Mouse (Mus musculus) spleen, embryonic (tissue): ENCODE results near the gene Glcci1.

Experiments used
- CTCF ChIA-PET: fragments of 350-600 bp; sonication (Branson Sonifier 250); formaldehyde crosslinking; loops from one replicate; lab custom pipeline; 2022; lab: Charles Lee

Glcci1 gene

DNA sequence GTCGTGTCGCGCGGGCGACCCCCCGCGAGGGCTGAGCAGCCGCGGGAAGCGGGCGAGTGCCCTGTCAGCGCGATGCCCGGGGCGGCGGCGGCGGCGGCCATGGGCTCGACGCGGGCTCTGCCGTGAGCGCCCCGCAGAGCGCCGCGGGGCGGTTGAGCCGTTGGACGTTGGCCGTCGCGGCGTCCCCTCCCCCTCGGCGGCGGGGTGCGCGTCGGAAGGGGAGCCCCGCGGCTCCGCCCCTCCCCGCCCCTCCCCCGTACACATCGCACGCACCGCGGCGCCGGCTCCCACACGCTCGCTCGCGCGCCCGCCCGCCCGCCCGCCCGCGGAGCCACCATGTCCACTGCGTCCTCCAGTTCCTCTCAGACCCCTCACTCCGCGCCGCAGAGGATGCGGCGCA is at the start of gene Glcci1:
Gene Glcci1, plus strand, starts transcription at position 50 of the 400 bp plus-strand sequence.
- CTCF ChIA-PET, result no interaction called here

DNA sequence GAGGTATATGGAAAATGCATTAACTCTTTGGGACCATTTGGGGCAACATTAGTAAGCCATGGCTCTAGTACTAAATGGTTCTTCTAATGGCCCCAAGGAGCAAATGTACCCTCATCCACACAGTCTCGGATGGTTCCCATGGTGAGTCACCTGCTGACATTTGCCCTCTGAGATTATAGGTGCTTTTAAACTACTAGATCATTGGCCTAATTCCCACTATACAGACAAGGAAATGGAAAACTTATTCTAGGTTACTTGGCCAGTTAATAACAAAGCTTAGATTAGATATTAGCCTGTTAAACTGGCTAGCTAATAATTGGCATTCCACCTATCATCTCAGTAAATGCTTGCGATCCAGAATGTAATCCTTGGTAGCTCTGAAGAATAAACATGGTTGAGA is 47.0 kb upstream of the Glcci1 start:
- CTCF ChIA-PET, result no interaction called here

DNA sequence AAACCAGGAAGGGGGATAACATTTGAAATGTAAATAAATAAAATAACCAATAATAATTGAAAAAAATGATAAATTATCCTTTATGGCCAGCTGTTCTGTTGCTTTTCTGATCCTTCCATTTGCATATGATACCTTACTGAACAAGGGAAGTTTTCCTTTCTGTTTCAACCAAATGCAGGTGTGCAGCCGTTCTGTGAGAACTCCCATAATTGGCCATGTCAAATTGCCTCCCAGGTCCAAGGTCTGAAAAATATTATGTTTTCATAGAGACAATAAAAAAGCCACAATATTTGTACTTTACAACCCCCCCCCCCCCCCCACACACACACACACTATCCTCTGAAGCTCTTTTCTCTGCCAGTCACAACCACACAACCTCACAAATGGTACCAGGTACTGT is 44.0 kb upstream of the Glcci1 start:
- CTCF ChIA-PET, result no interaction called here

DNA sequence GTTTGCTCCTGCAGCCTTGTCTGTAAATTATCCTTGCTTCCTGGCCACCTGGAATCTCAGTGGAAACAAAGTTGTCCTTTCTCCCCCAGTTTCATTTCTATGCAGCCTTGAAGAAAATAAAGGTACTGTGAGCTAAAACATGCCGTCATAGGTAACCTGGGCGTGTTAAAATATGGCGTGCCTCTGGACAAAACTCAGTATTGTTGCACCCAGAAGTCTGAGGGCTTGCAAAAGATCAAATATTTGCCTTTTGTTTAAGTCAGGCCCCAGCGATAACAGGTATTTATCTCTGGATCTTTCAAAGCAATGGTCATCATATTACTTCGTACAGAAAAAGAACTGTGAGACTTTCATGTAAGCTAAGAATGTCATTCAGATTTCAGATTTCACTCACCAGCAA is 43.4 kb upstream of the Glcci1 start:
- CTCF ChIA-PET, result no interaction called here

DNA sequence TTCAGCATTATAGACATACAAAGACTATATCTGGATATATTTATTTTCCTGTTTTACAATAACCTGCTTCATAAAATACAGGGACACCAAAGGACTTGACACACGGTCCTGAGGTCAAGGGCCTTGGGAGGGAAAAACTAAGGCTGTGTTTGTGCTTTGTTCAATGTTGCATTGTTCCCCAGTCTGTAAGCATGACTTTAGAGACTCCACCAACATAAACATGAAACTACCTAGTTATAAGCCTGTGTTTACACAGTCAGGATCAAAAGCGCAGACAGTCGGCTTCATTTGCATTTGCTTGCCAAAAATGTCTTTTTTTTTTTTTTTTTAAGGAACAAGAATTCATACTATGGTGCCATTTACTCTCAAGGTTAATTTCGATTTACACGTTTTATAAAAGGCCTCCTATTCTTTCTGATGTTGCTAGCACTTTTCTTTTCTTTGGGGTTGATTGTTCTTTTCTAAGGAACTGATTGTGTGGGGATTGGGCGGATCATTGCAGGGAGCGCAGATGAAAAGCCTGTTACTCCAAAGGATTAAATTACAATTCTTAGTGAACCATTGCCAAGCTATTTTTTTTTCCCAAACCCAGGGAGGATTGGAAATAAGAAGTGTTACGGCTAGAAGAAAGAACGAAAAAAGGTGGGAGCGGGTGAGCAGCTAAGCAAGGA is 41.6 kb upstream of the Glcci1 start:
- CTCF ChIA-PET, result interaction anchor here (0.5 kb wide), 1 partner anchor 10 kb away, joined by 3 read pairs; no protein-coding TSS in a partner anchor

DNA sequence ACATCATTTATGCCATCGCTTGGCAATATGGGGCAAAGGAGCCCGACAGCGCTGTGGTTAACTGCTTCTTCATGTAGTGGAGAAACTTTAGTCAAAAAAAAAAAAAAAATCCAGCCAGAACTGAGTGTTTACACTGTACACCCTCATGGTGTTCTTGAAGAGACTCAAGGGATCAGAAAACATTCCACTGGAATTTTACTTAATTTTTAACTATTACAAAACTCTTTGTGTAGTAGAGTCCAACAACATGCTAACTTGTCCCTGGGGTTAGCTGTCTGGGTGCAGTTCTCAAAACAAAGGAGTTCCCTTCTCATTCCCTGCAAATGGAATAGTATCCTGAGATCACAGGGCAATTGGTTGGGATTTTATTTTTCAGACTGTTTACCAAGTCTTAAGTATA is 39.5 kb upstream of the Glcci1 start:
- CTCF ChIA-PET, result no interaction called here

DNA sequence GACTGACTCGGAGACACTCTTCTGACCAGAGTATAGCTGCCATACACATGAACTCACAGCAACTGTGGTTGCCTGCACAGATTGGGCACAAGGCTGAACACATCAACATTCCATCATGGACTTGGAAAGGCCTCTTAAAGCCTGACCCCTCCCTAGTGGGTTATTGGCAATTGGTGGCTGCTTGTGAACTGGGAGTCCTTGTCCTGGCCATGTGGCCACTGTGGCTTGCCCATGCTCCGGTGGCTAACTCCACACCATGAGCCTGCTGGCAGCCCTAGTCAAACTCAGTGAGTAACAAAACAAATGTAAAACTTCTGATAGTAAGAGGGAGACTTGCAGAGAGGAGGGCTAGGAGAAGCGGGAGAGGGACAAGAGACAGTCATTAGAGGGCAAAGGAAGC is 37.3 kb upstream of the Glcci1 start:
- CTCF ChIA-PET, result no interaction called here

DNA sequence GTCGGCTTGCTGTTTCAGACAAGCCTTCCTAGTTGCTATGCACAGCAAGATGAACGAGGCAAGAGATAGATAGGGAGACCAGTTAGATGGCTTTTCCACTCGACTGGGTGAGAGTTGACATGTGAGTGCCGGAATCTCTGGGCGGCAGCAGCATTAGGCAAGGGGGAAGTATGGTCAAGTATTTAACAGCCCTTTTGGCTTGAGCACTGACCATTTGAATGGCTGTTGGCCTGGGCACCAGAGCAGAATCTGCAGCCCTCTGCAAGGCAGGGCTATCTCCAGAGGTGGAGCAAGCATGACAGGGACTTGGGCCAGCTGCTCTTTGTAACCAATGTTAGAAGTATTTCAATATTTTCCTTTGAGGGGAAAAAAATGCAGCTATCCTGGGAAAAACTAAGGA is 36.5 kb upstream of the Glcci1 start:
- CTCF ChIA-PET, result no interaction called here

DNA sequence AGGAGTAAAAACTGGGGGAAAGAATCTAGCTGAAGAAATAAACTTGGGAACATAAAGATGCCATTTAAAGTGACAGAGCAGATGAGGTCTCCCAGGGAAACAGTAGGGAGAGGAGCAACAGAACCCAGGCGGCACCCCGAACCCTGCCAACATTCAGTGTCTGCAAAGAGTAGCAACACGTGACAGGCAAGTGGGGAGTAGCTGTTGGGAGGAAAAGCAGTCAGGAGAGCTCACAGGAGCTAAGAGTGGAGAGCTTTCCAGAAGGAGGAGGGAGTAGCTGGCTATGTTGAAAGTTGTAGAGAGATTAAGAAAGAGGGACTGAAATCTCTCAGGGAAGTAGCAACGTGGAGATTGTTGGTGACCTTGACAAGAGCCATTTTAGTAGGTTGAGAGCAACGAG is 35.9 kb upstream of the Glcci1 start:
- CTCF ChIA-PET, result no interaction called here

DNA sequence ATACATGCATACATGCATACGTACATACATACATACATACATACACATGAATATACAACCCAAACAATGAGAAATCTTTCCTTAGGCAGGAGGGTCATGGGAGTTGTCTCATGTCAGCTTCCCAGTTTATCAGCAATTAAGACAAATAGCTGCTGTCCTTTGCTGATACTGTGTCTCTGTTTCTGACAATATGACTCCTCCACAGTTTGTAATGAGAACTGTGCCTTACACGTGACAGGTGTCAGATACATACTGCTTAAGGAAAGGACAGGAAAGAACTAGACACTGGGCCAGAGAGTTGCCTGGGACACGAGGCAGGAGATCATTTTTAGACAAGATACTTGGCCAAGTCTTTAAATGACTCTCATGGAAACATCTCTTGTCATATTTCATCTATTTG is 35.1 kb upstream of the Glcci1 start:
- CTCF ChIA-PET, result interaction anchor here (0.6 kb wide), 1 partner anchor 22 kb away, joined by 3 read pairs; no protein-coding TSS in a partner anchor

DNA sequence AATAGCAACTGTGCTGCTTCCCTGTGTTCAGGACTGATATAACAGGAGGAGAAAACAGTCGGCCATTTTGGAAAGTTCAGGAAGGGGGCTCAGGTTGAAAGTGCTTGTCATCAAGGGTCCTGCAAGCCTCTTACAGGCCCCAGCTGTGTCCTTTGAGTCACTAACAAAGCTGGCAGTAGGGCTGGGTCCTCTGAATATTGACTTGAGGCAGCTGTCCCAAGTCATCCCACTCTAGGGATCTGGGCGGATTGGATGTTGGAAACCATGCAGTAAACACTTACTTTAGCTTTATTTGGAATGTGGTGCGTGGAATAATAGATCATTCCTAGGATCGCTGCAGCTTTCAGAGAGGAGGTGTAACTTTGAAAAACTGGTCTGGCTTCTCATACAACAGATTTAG is 34.6 kb upstream of the Glcci1 start:
- CTCF ChIA-PET, result interaction anchor here (0.6 kb wide), 1 partner anchor 21 kb away, joined by 3 read pairs; no protein-coding TSS in a partner anchor

DNA sequence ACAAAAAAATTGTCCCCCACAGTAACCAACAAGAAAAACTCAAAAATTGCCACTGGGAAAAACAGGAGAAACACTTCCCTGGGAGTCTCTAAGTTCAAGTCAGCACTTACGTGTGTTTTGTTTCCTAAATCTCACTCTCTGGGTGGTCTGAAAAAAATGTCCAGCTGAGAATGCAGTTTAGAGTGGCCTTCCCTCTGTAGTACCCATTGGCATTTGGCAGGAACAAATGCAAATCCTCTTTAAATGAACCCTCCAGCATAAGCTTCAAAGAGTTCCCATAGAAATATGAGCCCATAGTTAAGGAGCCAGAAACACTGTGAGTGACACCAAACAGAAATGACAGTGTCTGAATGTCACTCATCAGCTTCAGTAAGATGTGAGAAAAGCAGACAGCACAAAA is 30.2 kb upstream of the Glcci1 start:
- CTCF ChIA-PET, result no interaction called here

DNA sequence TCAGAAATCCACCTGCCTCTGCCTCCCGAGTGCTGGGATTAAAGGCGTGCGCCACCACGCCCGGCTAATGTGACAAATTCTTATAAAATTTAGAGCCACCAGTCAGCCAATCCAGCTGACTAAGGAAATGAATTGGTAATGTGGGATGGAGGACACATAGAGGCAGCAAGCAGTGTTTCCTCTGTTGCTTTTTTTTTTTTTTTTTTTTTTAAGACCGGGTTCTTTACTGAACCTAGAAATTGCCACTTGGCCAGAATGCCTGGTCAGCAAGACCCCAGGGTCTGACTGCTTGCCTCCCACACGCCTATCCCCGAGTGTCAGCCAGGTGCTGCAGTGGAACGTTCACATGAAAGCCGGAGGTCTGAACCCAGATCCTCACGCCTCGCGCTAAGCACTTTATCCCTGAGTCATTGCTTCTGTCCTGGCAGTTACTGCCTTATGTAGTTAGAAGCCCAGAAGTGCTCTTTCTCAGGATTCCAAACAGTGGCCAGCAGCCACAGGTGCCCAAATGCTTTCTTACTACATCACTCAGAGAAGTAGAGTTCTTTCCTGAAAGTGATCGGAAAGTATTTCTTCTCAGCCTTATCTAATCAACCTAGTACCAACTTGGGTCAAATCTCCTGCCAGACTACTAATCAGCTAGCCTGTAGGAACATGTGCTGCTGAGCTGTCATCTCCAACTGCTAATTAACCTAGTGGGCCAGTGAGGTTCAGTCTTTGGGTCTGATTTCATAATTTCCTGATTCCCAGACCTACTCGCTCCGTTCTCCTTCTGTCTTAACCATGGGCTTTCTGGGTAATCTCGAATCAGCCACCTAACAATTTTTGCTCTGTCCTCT is 24.7 kb upstream of the Glcci1 start:
- CTCF ChIA-PET, result no interaction called here

DNA sequence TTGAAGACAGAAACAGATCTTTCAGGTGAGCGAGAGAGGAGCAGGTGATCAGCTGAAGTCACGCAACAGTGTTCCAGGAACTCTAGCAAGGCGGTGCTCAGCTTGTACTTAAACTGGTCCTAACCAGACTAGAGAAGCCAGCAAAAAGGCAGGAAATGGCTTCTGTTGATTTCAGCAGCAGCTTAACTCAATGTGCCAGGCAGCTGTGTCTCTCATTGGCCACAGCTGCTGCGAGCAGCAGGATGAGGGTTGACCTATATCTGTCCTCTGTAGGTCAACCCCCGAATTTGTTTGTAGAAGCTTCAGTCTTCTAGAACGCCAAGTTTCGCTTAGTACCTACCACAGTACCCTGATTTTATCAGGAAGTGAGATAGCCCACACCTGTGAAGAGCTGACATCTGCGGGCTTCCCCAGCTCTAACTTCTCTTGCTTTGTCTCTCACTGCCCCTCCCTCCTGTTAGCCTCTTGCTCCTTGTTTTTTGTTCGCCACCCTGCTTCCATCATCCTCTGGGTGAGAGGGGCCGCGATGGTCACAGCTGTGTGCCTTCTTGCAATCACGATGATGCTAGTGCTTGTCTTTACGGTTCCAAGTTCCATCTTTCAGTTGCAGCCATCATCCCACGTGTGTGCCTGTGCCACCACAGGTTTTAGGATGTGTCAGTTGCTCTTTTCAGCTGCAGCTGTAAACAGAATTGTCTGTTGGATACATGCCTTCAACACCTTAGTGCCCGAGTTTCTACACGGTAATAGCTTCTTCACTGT is 23.8 kb upstream of the Glcci1 start:
- CTCF ChIA-PET, result no interaction called here

DNA sequence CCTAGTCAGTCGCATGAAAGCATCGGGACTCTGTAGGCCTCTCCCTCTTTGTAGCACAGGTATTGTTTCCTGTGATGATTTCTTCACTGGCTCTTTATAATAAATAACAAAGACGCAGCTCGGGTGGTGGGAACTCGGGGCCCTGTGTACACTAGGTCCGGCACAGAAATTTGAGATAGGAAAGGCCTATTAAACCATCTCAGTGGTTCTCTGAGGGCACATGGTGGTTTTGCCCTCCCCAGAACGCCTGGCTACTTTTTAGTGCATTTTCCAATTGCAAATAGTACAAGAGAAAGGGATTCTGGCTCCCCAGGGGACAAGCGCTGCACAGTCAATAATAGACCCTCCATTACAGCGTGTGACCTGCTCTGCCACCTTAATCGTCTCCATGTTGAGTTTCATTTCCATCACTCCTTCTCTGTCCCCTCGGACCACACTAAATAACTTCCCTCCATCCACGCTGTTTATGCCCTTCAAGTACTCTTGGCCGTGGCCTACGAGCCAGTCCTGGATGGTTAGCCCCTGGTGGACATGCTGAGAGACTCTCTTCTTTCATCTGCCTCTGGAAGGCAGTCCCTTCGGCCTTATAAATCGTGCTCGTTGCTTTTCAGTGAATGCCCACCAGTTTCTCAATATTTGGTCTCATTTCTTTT is 22.9 kb upstream of the Glcci1 start:
- CTCF ChIA-PET, result interaction anchor here (0.7 kb wide), 1 partner anchor 24 kb away, joined by 5 read pairs; no protein-coding TSS in a partner anchor

DNA sequence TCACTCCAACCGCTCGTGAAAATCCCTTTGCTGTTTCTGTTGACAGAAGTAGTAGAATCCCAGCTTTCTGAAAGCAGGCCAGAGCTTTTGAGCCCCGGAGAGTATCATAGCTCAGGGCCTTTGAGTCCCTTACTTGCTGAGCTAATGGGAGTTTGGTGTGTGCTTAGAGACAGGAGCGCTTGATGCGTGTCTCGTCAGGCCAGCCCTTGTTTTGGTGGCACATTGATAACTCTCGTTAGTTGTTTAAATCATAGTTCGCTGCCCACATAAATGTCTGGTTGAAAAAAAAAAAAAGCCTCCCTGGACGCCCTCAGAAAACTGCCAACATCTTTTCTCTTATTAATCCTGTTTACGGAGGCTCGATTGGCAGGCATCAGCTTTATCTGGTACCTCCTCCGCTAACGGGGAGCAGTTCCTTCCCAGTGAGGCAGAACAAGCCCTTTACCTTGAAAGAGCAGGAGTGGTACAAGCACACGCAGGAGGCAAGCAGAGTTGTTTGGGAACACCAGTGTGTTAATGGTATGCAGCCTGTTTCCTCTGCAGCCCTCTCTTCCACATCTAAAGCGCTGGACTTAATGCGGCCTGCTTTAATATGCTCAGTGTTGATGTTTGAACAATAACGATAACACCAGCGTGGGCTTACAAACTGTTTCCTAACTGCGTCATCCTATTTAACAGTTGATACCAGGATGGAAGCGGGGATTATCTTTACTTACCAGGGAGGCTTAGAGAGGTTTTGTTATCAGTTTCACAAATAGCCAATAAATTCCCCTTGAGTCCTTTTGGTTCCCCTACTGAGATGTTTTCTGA is 22.2 kb upstream of the Glcci1 start:
- CTCF ChIA-PET, result interaction anchor here (0.7 kb wide), 1 partner anchor 23 kb away, joined by 5 read pairs; no protein-coding TSS in a partner anchor

DNA sequence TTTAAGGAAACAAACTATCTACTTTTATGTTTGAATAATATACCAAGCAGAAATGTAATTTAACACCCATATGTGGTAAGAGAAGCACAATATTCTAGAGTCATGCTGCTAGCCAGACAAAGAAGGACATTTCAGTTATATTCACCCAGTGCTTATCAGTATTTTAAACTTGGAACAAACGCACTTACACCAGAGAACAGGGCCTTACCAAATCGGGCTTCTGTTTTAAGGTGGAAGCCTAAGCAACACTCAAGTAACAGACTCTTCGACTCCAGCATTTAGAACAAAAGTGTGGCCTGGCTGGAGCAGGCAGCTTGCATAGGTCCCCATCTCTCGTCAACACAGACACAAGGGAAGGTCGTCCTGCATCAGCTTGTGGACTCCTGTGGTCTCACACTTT is 21.2 kb upstream of the Glcci1 start:
- CTCF ChIA-PET, result no interaction called here

DNA sequence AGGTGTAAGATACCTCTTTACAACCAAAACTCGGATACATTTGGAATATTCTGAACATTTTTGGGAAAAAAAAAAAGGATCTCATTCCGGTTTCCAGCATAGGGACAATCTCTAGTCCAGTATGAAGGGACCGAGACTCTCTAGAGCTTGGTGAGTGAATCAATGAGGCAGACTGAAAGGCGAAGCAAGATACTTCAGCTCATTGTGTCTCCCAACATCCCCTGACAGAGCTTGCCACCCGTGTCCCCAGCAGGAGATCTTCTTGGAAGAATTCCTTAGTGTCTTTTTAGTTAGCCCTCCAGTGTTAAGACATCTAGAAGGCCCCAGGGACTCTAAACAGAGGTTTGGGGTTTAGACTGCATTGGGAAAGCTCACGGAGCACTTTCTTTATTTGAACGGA is 20.1 kb upstream of the Glcci1 start:
- CTCF ChIA-PET, result interaction anchor here (0.7 kb wide), 2 partner anchors 8 to 17 kb away, joined by 4 to 5 read pairs; no protein-coding TSS in a partner anchor

DNA sequence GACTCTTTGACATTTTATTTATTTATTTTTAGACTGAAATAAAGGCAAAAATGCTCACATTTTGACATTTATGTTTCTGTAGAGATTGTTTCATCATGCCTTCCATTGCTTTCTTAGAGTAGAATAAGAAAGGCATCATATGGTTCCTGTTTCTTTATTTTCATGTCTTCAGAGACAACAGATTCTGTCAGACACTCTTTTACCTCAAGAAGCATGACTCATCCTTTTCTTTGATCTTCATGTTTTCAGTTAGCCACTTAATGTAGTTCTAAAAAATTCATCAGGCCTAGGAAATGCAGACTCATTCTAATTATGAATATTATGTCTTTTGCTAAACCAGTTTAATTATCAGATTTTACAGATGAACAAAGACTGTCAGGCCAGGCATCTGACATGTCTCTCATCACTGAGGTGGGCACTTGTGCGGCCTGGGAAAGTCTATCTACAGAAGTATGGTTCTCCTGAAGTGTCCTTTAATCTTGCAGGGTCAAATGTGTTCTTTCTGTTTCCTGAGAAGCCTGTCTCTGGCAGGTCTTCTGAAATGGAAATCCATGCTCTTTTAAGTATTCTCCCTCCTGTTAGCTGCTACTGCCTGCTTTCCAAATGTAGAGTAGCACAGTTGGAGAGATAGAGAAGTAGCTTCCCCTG is 19.3 kb upstream of the Glcci1 start:
- CTCF ChIA-PET, result no interaction called here

DNA sequence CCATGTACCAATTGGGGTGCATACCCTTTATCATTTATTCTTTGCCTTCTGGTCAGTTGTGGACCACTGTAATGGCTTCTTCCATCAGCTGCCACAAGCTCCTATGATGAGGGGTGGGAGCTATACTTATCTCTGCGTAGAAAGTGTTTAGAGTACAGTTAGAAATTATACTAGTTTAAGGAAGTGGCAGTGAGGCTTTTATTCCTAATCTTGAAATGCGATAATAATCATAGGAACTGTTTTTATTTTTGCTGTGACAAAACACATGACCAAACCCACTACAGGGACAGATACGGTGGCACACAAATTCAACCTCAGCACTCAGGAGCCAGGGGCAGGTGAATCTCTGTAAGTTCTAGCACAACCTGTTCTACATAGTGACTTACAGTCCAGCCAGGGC is 17.2 kb upstream of the Glcci1 start:
- CTCF ChIA-PET, result no interaction called here
